Mouse (Mus musculus) urinary bladder, postnatal 36 days (tissue): ENCODE data around the gene Scrt2.
"Not testable (repeated sequence)": the region's sequence is repeated elsewhere in the genome, so short reads cannot be mapped to it uniquely, and the experiment has no call there.

Experiments
- DNase-seq, 2 experiments: peaks; one replicate each; pipeline ENCODE4 v3.0.0; 2022; ENCODE audit warnings: low spot score in 2 of 2, mixed read lengths in 1 of 2

Scrt2 gene

DNA sequence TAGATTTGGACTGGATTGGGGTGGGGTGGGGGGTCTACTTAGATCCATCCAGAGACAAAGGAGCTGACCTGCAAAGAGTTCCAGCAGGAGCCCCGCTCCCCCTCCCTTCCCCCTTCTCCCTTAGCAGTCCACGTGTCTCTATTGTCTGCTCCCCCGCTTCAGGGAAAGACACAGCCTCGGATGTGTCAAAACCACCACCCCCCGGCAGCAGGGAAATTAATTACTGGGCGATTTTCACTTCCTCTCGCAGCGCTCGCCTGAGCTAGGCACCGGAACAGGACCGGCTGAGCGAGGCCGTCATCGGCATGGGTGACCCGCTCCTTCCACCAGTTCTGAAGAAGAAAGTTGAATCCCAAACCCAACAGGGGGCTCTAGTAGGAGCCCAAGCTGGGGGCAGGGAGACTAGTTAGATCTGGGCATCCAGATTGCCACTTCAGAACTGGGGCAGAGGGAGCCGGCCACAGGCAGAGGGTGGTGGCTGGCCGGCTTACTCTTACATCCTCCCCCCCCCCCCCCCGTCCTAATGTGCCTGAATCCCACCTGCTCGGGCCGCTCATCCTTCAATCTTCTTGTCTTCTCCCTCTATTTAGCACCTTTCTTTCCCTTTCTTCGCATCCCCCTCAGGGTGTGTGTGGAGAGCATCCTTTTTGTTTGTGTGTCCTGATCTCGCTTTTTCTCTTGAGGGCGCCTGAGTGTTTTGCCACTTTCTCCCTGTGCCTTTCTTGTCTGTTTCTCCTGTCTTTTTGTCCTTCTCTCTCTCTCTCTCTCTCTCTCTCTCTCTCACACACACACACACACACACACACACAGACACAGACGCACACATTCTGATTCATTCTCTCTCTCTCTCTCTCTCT is at the start of gene Scrt2:
Gene Scrt2, plus strand, starts transcription at position 845 of the 857 bp plus-strand sequence.
- DNase-seq: no peak

DNA sequence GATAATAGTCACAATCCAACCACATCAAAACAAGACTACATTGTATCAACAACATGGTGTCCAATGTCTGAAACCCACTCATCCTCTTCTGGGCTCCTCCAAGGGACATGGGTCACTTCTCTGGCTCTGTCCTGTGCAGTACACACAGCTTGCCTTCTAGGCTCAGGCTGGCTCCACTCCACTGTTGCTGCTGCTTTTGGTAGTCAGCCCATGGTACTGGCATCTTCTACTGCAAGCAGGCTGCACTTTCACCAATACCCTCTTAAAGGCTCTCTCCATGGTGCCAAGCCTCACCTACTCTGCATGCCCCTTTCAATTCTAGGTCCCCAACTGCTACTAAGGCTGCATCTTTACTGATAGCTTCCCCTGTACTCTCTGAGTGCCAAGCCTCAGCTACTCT is 41.2 kb upstream of the Scrt2 start:
- DNase-seq: no peak

DNA sequence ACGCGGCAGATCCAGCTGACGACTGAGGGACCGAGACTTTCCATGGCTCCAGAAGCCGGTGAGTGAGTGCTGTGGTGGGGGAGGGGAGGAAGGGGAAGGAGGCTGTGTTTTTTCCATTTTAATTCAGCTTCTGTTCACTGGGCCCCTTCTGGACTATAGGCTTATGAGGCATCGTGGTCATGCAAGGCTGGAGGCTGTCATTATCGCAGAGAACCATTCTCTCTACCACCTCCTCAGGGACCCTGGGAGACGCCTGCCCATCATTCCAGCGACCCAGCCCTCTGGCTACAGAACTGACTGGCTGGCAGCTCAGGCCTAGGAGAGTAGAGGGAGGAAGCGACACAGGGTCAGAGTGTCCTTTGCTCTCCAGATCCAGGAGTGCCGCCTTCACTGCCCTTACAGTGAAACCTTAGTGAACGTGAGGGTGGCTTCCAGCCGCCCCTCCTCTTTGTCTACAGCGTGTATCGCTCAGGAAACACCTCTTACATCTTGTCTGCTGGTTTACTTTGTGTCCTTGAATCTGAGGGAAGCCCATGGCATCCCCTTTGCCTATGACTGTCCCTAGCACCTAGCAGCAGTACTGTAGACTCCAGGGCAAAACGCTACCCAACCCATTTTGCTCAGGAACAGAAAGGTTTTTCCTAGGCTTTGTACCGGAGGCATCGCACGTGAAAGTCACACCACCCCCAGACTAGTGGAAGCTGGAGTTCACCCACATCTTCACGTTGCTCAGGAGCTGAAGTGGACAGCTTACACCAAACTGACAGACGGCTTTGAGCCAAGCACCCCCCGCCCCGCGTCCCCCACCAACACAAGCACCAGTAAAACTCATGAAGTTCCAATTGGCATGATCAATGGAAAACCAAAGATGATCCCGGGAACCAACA is 34.0 kb upstream of the Scrt2 start:
- no peak for DNase-seq

DNA sequence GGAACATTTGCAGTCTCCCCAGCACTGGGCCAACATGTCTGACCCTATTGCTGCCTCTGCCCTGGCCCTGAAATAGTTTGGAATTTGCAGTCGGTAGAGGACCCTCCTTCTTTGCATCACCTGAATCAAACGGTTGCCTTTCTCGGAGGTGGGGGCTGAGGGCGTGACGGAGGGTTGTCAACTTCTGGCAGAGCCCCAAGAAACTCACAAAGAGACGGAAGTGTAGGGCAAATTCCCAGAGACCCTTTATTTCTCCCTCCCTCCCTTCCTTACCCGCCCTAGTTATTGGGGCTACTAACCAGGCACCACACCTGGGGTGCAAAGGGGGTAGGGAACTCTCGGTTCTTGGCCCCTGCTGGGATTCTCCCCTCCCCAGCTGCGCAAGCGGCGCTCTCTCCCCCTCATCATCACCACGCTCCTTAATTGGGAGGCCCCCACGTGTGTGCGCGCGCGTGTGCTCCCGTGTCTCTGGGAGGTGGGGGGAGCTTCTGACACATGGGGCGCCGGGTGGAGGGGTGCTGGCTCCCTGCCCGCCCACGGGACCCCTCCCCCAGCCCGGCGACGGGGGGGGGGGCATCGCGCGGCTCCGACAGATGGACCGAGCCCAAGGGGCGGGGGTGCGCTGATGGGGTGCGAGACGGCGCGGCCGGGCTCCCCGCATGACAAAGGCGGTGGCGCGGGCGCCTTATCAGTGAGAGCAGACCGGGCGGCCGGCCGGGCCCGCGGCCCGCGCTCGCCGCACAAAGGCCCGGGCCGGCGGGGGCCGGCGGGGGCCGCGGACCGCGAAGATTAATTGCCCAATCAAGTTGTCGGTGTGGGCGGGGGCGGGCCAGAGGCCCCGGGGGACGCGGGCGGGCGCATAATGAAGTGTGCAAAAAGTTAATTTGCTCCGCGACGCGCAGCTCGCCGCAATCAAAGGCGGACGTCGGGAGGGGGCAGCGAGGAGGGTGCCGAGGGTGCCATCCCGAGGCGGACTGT is 33.0 kb upstream of the Scrt2 start:
- DNase-seq: no peak

DNA sequence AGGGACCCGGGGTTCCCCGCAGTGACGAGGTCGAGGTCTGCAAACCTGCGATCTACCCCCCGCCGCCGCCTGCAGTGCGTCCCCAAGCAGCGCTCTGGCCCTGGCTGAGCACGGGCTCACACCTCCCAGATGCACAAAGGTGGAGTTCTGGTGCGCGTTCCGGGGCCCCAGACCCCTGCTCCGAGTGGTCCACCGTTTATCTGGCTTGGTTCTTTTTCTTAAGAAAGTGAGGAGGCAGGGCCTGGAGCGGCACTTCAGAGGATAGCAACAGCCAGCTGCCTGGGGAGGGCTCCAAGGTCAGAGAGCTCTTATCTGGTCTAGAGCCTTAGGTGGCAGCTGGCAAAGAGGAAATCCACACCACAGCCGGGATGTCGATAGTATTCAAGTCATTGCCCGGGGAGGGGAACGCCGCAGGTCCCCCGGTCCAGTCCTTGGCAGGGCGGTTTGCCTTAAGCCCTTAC is 32.3 kb upstream of the Scrt2 start:
- no peak for DNase-seq

DNA sequence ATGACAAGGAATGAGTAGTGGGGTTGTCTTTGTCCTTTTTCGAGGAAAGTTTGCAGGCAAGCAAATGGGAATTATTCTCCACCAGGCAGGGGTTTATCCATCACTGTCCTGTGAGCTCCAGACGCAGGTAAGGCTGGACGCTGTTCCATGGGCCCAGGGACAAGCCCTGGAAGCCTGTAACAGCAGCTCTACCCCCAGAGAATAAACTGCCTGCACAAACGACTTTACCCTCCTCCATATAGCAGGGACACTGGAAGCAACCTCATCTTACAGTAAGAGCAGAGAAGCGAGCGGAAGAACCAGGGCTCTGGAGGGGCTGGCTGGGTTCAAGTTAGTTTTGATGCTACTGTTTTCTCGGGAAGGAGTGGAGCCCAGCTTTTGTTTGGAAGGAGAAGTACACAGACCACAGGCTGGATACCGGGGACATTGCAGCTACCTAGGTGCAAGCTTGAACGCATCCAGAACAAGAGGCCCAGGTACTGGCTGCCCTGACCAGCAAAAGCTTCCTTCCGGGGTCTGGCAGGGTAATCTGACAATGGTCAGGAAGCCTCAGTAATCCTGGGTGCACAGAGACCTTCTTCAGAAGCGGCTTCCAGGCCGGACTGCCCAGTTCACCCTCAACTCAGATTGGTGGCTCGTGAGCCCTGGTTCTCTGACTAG is 31.6 kb upstream of the Scrt2 start:
- no peak for DNase-seq

DNA sequence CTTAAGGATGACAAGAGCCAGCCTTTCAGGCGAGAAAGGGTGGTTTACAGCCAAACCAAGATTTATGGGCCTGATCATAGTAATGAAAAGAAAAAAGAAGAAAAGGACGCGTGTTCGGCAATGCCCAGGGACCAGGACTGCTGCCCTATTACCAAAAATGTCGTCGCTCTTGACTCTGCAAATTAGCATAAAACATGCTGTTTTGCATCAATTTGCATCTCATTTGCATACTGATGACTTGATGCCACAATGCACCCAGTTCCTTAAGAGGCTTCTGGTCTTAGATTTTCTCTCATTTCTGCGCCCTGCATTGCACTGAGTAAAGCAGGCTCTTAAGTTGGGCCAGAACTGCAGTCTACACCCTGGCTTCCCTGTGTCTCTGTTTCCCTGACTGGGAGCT is 31.0 kb upstream of the Scrt2 start:
- DNase-seq: no peak

DNA sequence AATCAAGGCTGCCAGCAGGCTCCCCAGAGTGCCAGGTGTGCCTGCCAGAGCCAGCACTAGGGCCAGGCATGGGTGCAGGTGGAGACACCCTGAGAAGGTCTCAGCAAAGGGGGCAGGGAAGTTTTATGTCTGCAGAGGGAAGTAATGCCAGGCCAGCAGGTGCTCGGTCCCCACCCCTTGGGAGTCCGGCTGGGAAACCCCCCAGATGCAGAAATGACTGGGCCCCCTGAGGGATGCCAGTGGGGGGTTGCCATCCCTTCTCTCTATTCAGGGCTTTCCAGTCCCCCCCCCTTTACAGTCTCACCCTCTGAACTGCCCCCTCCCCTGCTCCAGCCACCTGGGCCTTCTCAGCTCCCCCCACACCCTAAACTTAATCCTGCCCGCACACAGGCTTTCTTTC is 29.3 kb upstream of the Scrt2 start:
- DNase-seq: no peak

DNA sequence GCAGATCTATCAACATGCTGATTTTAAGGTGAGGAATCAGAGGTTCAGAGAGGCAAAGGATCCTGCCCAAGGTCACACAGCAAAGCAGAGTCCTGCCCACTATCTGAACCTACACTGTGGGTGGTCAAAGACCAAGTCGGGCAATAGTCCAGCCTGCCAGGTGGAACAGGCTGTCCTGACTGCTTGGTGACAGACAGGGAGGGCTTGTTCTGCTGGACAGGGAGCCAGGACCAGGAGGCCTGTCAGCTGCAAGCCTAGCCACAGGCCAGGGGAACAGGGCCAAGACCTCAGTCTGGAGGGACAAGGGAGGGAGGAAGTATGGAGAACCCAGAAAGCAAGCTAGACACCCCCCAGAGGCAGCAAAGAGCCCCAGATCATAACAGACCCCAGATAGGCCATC is 25.9 kb upstream of the Scrt2 start:
- no peak for DNase-seq

DNA sequence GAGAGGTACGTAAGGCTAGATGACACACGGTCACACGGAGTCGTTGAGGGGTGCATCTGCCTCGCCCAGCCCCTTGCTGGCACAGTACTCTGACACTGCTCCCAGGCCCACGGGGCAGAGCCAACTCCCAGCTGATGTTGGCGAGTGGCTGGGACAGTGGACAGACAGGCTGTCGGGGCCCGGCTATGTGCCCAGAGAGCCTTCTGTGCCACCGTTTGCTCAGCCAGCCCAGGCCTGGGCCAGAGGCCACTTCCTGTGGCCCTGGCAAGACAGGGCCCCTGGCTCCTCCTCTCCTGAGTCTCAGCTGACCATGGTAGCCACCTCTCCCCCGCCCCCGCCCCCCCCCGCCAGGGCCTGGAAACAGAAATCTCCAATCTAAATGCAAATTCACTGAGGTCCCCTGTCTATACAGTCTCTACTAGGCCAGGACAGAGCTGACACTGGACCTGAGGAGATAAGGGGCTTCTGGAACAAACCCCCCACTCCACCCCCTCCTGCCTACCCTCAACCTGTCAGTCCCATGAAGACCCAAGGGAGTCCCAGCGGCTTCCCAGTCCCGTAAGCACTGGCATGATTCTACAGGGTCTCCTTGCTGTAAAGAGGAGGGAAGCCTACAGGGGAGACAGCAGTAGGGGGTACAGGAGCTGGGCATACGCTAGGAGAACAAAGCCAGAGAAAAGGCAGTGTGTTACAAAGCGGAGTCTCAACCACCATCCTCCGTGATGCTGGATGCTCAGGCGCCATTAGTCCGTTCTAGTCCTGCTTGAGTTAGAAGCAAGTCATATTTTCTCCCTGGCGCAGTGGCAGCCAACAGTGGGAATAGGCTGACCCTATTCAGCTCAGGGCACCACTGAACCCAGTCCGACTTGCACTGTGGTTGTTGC is 24.7 kb upstream of the Scrt2 start:
- DNase-seq: no peak

DNA sequence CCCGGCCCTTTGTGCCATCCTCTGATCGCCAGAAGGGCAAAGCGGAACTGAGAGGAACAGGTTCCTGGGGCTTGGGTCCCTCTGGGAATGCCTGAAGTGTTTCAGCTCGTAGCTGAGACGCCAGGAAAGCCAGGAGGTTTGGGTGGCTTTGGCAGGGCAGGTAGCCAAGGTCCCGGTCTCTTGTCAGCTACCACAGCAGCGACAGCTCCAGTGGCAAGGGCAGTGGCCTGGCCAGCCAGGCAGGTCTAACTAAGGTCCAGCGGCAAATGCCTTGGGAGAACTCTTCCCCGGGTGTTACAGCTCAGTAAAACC is 24.1 kb upstream of the Scrt2 start:
- DNase-seq: no peak

DNA sequence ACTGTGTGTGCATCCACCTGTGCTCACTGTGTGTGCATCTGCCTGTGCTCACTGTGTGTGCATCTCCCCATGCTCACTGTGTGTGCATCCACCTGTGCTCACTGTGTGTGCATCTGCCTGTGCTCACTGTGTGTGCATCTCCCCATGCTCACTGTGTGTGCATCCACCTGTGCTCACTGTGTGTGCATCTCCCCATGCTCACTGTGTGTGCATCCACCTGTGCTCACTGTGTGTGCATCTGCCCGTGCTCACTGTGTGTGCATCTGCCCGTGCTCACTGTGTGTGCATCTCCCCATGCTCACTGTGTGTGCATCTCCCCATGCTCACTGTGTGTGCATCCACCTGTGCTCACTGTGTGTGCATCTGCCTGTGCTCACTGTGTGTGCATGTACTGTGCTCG is 18.5 kb upstream of the Scrt2 start:
- not testable (repeated sequence) for DNase-seq

DNA sequence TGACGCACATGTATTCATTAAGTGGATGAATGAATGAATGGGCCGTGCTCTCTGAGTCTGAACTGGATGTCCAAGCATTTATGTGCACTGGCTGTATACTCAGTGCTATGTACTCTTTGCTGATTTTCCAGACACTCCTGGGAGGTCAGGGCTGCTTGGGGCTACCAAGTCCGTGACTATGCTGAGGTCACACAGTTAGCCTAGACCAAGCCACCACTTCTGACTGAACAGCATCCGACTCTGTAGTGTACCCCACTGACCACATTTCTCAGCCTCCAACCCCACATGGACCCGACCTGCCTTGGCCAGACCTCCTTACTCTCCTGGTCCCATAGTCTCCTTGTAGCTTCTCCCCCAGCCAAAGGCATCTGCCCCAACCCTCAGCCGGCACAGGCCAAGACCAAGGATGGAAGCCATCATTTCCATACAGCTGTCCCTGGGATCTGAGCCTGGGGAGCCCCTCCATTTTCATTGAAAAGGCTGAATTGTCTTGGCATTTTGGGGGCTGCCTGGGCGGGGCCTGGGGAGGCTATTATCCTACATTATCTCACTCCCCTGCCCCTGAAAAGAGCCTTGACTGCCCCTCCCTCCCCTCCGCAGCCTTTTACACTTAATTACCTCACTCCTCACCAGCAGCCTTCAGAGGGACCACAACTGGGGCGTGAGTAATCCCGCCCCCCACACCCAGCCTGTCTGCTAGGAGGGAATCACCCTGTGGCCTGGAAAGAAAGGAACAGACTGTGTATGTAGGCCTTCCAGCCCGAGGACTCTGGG is 12.5 kb upstream of the Scrt2 start:
- DNase-seq: no peak

DNA sequence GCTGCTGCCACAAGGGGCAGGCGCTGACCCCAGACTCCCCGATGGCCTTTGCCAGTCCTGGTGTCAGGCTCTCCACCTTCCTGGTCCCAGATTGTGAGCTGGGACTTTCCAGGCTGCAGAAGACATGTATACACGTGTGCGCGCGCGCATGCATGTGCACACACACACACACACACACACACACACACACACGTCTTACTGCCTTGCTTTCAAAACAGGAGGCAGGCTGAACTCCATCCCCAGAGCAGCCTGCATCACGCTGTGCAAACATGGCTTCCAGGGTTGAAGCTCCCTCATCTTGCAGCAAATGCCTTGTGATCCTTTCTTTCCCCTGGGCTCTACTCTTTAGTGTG is 11.9 kb upstream of the Scrt2 start:
- DNase-seq: no peak

DNA sequence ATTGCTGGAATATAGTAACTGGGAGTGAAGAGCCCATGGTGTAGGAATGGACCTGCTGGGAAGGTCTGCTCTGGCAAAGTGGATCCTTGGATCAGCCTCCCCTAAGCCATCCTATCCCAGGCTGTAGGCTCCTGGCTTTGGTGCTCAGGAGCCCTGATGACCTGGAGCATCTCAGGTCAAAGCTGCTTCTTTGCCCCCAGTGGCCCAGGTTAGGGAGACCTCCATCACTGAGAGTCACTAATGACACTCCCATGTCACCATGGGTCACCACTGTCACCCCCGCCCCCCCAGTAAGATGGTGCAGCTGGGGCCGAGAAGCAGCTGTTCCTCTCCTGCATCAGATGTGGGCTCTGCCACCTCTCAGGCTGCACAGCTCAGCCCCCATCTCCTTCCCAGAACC is 11.4 kb upstream of the Scrt2 start:
- no peak for DNase-seq

DNA sequence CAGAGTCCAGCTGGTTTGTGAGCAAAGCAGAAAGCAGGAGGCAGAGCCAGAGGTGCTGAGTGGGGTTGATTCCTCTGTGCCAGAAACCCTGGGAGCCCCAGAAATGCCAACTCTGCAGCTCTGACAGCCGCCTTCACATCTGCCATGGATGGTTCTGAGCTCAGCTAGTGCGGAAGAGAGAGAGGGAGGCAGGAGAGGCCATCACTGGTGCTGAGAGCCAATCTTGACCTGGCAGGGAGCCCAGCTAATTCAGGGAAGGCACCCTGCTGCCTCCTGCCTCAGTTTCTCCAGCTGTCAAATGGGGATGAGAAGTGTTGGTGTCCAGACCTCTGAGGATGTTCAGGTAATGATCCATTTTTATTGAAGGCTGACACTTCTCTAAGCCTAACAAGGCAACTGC is 6.8 kb upstream of the Scrt2 start:
- DNase-seq: no peak

DNA sequence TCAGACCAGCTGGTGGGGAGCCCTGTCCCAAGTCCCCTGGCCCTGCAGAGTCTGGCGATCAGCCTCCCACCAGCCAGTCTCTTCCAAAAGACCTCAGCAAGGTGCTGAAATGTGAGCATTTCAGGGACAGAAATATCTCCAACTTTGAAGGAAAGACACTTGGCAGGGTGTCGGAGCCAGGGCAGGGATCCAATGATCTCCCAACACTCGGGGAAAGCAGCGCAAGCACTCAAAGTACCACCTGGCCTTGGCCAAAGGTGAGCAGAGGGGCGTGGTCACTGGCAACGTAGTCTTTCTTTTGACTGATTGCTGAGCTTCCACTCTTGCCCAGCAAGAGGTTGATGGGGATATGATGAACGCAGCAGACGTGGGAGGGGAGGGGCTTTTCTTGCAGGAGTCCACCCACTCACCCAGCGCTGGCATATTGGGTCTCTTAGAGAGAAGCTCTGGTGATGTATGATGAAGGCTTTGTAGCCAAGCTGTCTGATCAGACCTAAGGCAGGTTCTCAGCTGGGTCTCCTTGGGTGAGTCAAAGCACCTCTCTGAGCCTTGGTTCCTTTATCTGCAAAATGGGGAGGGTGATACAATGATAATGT is 5.9 kb upstream of the Scrt2 start:
- no peak for DNase-seq

DNA sequence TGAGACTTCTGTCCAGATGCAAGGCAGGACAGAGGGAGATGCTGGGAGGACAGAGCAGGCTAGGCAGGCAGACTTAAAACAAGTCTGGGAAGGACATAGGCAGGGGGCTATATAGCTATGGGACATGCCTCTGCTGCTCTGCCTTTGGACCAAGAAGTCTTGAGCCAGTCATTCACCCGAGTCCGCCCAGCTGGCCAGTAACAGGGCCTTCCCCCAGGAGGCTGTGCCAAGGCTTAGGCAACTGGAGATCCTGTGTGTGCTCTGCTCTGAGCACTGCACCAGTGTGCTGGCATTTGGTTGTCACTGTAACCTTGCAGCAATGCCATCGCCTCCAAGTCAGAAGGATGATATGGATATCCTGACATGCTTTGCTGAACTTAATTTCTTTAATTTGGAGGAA is 4.0 kb upstream of the Scrt2 start:
- DNase-seq: no peak
